Mouse (Mus musculus): ENCODE data around the gene 4931428F04Rik. TPM values are rescaled to one million over a fixed set of nuclear protein-coding genes. Genes with fewer than 3 reads are reported as not detected.

Gene 4931428F04Rik
- polyA plus RNA-seq, 2 experiments from 2014 or later: 0.90 to 2.6 TPM

DNA sequence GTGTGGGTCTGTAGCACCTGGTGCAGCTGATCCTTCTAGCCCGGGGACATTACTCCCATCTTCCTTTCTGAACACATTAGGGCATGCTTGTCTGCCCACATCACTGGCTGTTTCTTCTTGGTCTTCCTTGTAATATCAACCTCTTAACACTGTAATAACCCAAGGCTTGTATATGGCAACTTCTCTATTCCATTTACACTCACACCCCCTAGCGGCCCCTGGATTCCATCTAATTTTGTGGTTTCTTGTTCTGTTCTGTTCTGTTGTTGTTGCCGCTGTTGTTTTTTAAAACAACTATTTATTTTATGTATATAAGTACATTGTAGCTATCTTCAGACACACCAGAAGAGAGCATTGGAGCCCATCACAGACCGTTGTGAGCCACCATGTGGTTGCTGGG lies 2.8 kb downstream of the 4931428F04Rik start:
- no peak for ATAC-seq

- no peak for ATAC-seq
Measured at GRCm38 (mm10) chr8:105285514-105285913, 4.2 kb downstream of the 4931428F04Rik start.

- ATAC-seq: peak; percentile 72
Measured at GRCm38 (mm10) chr8:105283074-105283473, 6.6 kb downstream of the 4931428F04Rik start.

GRCm38 (mm10) chr8:105282239-105282638 lies 7.4 kb downstream of the 4931428F04Rik start:
- no peak for ATAC-seq

GRCm38 (mm10) chr8:105281821-105282220 lies 7.8 kb downstream of the 4931428F04Rik start:
- ATAC-seq: no peak

DNA sequence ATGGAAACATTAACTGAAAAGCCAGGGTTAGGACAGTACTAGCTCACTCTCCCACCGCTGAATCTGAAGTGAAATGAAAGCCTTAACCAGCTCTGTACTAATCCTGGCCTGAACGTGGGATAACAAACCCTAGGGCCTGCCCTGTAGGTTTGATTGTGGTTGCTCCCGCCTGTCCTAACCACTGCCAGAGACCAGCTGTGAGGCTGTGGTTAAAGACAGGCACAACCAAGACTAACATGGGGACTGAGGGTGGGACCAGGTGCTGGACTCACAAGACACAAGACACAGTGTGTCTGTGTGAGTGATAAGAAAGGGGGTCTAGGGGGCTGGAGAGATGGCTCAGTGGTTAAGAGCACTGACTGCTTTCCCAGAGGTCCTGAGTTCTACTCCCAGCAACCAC lies 9.1 kb downstream of the 4931428F04Rik start:
- no peak for ATAC-seq

DNA sequence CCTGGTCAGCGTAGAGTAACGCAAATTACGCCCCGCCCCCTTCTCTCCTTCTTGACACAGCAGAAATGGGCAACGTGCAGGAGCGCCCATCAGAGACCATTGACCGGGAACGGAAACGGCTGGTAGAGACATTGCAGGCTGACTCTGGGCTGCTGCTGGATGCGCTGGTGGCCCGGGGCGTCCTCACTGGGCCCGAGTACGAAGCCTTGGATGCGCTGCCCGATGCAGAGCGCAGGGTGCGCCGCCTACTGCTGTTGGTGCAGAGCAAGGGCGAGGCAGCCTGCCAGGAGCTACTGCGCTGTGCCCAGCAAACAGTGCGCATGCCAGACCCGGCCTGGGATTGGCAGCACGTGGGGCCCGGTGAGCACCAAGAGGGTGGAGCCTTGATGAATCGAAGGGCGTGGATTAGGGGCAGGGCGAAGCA lies 10.7 kb downstream of the 4931428F04Rik start:
- ATAC-seq: peak; percentile 71

DNA sequence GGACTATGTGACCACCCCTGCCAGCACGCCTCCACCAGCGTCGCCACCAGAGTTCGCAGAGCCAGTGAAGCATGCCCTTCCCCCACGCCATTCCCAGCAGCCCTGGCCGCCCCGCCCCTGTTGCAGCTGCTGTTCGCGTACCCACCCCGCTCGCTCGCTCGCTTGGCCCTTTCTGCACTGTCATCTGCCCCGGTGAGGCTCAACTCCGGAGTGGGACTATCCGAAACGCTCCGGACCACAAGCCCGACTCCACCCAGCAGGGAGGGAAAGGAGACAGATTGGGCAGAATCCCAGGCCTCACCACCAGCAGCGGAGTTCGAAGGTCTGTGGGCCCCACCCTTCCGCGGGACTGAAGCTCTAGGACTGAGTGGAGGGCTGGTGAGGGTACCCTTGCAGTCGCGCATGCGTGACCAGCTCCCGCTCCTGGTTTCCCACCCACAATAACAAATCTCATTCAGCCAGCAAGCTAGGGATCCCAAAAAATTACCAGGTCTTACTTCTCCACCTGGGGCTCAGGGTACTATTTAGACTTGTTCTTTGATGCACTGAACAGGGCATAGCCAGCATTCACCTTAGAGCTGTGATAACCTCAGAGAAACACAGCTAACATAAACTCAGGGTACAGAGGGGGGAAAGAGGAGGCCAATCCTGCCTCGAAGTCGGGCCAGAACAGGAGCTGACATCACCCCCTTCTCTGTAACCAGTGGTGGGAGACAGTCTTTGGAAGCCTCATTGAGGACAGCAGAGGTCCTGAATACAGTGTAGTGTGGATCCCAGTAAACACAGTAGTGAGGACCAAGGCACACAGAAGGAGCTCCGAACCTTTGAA lies 13.2 kb downstream of the 4931428F04Rik start:
- ATAC-seq: no peak

DNA sequence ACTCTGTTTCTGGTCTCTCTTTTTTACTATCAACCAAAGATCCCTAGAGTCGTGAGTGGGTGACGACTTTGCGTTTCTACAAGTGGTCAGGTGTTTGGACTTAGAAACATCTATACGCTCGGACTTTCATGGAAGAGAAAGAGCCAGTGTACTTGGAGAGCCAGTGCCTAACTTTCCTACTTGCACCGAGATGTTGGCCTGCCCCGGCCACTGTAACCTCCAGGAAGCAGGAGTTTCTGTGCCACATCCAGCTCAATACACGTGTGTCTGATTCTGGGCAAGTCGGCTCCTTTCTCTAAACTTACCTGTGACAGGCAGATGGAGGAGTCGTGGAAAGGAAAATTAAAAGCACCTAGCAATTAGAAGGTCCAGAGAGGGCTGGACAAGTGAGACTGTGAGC lies 13.8 kb downstream of the 4931428F04Rik start, which contains the start of gene Nol3:
Gene Nol3, plus strand, starts transcription at position 301 of the 400 bp plus-strand sequence.
- no peak for ATAC-seq

- ATAC-seq: no peak
Measured at GRCm38 (mm10) chr8:105275387-105275786, 14.3 kb downstream of the 4931428F04Rik start.

GRCm38 (mm10) chr8:105270916-105271186 lies 18.8 kb downstream of the 4931428F04Rik start:
- ATAC-seq: no peak

DNA sequence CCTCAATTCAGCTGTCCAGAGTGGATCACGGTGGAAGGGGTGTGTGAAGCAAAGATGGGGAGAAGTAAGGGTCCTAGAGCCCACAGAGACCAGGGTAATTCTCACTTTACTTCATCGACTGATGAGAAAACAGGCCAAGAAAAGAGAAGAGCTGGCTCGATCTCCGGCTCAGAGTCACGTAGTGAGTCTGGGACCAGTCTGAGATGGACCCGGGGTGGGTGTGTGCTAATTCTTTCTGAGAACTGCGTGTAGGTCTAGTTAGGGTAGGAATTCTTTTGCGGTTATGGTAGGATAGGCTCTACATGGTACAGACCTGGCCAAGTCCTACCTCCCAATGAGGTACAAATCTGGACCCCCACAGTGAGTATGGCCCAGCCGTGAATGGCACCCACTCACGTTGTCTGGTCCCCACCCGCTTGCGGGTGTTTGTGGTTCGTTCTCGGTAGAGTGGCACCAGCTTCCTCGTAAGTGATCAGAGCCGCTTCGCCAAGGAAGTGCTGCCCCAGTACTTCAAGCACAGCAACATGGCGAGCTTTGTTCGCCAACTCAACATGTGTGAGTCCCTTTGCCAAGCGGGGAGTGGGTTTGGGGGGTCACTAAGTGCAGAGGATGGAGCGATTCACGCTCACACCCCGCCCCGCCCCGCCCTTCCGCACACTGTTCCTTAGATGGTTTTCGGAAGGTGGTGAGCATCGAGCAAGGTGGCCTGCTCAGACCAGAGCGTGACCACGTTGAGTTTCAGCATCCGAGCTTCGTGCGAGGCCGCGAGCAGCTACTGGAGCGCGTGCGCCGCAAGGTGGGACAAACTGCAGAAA lies 19.4 kb downstream of the 4931428F04Rik start:
- no peak for ATAC-seq

DNA sequence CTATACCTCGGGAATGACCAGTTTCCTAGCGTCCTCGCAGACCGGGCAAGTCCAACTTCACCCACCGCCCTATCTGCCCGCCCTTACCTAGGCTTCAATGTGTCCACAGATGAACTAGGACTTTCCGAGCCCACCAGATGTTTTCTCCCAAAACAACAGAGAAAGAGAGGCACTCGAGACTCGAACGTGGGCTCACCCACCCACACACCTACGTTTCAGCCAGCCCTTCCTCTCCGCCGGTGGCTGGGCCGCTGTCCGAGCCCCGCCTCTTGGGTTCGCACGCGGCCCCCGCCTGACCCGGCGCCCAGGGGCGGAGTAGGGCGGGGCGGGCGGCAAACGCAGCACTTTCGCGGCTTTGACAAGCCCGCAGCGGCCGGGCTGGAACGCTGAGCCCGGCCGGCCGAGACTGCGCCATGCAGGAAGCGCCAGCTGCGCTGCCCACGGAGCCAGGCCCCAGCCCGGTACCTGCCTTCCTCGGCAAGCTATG lies 20.2 kb downstream of the 4931428F04Rik start, which contains the start of gene Hsf4:
Gene Hsf4, plus strand, starts transcription at position 341 of the 487 bp plus-strand sequence.
- no peak for ATAC-seq

DNA sequence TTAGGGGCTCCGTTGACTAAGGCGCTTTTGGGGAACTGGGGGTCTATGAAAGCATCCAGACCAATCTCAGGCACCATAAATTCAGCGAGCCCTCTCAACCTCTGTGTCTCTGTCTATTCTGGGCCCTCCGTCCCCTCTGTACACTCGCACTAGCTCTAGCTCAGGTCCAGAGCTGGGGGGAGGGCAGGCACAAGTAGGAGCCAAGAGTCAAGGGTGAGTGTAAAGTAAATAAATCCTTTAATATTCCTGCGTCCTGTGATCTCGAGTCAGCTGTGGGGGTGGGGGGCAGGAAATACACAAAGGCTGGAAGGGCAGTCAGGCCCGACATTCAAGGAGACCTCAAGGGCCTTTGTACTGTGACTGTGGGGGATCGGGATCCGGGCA lies 20.6 kb downstream of the 4931428F04Rik start:
- no peak for ATAC-seq

DNA sequence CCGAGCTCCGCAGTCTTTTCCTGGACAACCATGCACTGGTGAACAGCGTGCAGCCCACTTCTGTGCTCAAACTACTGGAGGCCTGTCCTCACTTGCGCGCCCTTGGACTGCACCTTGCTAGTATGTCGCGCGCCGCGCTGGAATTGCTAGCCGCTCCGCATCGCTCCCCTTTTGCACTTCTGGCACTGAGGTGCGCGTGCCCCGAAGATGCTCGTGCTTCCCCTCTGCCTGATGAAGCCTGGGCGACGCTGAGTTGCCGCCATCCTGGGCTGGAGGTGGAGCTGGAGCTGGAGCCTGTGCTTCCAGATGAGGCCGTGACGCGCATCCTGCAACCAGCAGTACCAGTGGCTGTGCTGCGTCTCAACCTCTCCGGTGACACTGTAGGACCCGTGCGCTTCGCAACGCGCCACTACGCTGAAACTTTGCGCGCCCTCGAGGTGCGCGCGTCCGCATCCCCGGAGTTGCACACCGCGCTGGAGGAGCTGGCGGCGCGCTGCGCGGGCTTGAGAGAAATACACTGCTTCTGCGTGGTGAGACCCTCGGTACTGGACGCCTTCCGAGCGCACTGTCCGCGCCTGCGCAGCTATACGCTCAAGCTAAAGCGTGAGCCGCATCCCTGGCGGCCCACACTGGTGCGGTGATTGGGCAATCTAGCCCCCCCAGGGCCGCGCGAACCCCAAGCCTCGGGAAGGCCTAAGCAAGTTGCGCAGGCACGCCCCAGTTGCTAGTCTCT lies 21.2 kb downstream of the 4931428F04Rik start:
- ATAC-seq: no peak

GRCm38 (mm10) chr8:105266775-105267174 lies 22.9 kb downstream of the 4931428F04Rik start:
- peak; percentile 36 for ATAC-seq

DNA sequence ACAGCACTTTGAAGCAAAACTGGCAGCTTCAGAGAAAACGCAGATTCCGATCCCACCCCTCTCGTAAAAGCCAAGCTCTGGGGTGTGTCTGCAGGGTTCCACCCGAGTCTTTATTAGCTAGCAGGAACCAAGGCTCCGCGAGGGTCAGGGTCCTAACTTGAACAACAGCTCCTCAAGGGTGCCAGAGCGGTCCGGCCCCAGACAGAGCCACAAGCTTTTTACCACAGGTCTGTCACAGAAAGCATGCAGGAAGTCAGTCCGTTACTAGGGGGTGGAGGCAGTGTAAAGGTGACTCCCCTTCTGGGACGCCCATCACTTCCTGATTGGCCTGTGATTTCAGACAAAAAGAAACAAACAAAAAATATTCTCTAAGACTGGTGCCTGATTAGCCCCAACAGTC lies 24.5 kb downstream of the 4931428F04Rik start:
- peak; percentile 78 for ATAC-seq

- peak; percentile 72 for ATAC-seq
Measured at GRCm38 (mm10) chr8:105264024-105264982, 25.4 kb downstream of the 4931428F04Rik start, which contains the start of the genes Tradd and Fbxl8. Gene Tradd (minus strand): TSS chr8:105264609. Gene Fbxl8 (plus strand): TSS chr8:105264648.

- no peak for ATAC-seq
Measured at GRCm38 (mm10) chr8:105263244-105263912, 26.3 kb downstream of the 4931428F04Rik start.

DNA sequence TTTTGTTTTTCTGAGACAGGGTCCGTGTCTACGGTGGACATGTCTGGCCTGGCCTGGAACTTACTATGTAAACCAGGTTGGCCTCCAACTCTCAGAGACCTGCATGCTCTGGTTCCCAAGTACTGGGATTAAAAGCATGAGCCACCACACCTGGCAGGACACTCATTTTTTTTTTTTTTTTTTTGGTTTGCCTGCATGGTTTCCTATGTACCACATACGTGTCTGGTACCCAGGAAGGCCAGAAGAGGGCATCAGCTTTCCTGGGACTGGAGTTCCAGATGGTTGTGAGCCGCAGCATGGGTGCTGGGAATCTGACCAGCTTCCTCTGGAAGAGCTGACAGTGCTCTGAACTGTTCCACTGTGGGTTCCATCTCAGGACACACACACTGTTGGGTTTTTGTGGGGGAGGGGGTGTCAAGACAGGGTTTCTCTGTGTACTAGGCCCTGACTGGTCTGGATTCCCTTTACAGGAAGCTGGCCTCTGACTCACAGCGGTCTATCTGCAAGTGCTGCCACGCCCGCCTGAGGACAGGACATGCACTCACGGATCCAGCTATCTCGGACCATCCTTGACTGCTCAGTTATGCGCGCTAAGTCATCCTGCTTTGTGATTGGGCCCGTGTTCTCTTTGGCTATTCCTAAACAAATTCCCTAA lies 28.2 kb downstream of the 4931428F04Rik start:
- ATAC-seq: no peak

Measured in CD4-positive, CD25-positive, alpha-beta regulatory T cell, adult 4 months (primary cell).